Mouse (Mus musculus): ENCODE results near the gene Crnkl1. TPM values are rescaled to one million over a fixed set of nuclear protein-coding genes. Genes with fewer than 3 reads are reported as not detected.

The Crnkl1 gene
- total RNA-seq (2022): 10 to 100 TPM; 13.5 to 17.8 (median 14.6) TPM

DNA sequence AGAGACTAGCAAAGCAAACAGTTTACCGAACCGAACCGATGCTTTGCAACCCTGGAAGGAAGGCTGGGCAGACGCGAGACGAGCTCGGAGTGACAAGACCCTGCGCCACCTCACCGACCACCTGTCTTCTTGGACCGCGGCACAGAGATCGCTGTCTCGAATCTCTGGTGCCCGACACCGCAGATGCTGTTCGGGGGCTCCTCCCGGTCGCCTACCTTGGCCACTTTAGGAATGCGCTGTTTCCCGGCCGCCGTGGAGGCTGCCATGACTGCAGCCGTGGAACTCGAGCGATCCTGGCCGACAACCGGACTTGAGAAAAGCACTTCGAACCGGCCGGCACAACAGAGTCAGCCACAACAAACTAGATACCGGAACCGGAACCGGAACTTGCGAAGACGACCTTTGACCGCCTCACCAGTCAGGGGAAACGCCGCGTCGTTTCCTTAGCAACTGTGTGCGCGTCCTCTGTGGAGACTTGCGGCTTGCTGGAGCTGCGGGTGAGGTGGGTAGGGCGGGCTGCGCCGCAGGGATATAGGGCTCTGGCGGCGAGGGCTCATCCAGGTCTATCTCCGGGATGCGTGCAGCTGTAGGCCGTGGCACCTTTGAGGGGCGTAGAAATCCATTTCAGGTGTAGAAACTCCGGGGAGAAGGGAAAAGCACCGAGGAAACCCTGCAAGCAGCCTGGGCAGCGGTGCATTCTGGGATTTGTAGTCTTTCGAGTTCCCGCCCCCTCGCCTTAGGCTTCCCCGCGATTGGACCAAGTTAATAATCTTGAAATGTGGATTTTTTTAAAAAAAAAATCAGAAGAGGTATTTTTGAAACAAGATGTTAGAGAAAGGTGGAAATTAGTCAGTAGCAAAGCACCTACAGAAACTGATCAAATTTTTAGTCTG lies at the start of gene Crnkl1, which contains the start of gene Cfap61:
Gene Crnkl1, minus strand, starts transcription at position 676 of the 893 bp plus-strand sequence.
Gene Cfap61, plus strand, starts transcription at position 446 of the 893 bp plus-strand sequence.
- DNase-seq (ENCODE audit: low spot score in 2 of 2): peak; percentile 83 to 84

- no peak for DNase-seq (ENCODE audit: low spot score in 2 of 2)
These were observed 47.7 kb upstream of the Crnkl1 start for GRCm38 (mm10) chr2:145982317-145983045.

DNA sequence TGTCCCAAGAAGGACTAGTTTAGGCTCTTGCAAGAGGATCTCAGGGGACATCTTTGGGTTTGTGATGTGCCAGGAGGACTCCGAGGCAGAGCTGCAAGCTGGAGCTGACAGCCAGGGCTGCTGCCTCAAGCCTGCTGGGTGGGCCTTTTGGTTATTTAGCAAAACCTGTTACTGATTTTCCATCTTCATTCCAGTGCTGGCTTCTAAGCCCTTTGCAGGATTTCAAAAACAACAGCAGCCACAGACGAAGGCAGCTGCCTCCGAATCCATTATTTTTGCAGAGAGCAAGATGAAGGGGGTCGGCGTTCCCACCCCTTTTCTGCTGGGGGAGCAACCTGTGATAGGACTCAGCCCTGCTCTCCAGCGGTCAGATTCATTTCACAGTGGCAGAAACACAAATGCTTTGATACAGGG lies 46.9 kb upstream of the Crnkl1 start:
- no peak for DNase-seq (ENCODE audit: low spot score in 2 of 2)

DNA sequence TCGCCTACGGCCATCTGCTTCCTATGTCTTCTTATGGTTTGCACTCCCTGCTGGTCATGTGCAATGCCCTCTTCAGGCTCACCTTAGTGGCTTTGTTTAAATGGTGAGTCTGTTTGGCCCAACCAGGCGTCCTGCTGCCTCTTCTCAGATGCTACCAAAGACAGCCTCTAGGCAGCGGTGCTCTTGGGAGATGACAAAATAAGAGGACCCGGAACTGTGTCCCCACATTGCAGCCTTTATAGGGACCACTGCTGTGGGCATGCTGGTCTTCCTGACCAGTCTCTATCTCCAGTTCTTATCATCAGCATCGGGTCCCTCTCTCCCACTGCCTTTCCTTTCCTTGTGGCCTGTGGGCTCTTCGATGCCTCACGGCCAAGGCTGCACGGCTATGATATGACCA lies 46.1 kb upstream of the Crnkl1 start:
- DNase-seq (ENCODE audit: low spot score in 2 of 2): no peak

- DNase-seq (ENCODE audit: low spot score in 2 of 2): no peak
These were observed 44.8 kb upstream of the Crnkl1 start for GRCm38 (mm10) chr2:145979616-145980015.

- no peak for DNase-seq (ENCODE audit: low spot score in 2 of 2)
These were observed 37.8 kb upstream of the Crnkl1 start for GRCm38 (mm10) chr2:145972571-145972970.

DNA sequence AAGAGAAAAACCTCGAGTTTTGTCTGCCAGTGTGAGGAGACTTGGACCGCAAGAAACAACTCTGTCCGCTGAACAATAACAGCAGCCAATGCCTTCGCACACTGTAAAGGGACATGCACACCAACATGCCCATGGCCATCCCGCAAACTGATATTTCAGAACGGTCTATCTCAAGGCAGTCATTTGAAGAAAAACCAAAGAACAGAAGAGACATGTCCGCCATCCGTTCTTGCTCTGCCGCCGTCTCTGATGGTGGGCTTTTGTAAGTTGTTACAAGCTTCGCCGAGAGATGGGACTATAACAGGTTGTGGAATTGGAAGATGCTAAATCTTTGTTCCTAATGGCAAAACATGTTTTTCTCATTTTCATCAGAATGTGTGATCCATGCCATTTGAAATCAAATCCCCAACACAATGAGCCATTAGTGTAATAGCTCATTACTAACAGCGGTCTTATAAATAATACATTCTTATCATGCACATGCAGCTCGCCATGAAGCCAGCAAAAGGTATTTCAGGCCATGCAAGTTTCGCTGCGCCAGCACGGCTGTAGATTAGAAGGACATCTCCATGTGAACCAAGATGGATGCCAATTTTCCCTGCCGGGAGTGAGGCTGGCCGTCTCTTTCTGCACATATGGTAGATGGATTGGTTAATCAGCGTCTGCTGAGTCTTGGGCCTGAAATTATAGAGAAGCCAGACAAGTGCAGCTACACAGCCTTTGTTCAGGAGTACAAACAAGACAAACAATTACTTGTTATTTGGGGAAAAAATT lies 36.6 kb upstream of the Crnkl1 start:
- no peak for DNase-seq (ENCODE audit: low spot score in 2 of 2)

DNA sequence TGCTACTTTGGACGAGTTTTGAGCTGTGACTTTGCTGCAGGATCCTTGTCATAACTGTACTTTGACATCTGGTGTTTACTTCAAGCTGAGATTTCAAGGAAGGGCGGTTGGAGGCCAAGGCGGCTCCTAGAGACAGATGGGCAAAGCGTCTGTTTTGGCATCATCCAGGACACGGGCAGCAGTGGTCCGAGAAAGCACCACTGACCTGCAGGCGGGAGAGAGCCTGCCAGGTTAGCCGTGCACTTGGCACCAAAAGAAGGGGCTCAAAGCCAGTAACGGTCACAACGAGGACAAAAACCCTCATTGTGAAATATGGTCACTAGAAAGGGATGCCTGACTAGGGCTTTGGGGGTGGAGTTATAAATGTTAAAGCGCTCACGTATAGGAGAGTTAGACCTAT lies 35.9 kb upstream of the Crnkl1 start:
- DNase-seq (ENCODE audit: low spot score in 2 of 2): no peak

DNA sequence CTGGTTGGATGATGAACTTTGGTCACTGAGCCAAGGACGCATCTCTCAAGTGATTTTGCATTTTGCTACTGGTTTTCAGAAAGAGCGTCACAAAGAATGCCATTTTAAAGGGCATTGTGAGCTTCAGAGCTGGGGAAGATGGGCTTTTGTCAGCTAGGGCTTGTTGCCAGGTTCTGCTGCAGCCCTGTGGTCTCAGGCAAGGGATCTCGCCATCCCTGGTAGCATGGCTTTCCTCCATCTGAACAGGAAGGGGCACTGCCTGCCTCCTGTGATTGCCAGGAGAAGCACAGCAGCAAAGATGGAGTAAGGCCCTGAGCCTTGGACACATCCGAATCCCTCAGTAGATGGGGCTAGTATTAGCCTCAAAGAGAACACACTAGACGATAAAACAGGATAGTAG lies 27.0 kb upstream of the Crnkl1 start:
- no peak for DNase-seq (ENCODE audit: low spot score in 2 of 2)

GRCm38 (mm10) chr2:145958551-145958950 lies 23.7 kb upstream of the Crnkl1 start:
- no peak for DNase-seq (ENCODE audit: low spot score in 2 of 2)

- DNase-seq (ENCODE audit: low spot score in 2 of 2): no peak
These were observed 23.3 kb upstream of the Crnkl1 start for GRCm38 (mm10) chr2:145958097-145958496.

- DNase-seq (ENCODE audit: low spot score in 2 of 2): no peak
These were observed 22.6 kb upstream of the Crnkl1 start for GRCm38 (mm10) chr2:145957450-145957849.

- DNase-seq (ENCODE audit: low spot score in 2 of 2): no peak
These were observed 21.5 kb upstream of the Crnkl1 start for GRCm38 (mm10) chr2:145956318-145956717.

DNA sequence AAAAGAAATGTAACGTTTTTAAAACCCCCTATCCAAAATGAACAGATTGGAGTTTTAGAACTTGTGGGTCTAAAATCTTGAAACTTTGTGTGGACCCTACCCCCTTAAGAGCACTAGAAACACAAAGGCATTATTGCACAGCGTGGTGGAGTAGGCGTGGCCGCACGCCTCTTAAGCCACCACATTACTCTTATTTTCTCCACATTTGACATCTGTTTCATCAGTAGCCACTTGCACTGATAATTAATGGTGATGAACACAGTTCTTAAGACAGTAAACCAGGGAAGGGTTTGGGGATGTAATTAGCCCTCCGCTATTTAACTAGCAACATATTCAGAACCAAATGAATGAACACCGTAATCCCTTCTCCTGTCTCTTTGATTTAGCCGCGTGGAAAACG lies 21.0 kb upstream of the Crnkl1 start:
- no peak for DNase-seq (ENCODE audit: low spot score in 2 of 2)

- no peak for DNase-seq (ENCODE audit: low spot score in 2 of 2)
These were observed 17.9 kb upstream of the Crnkl1 start for GRCm38 (mm10) chr2:145952726-145953125.

DNA sequence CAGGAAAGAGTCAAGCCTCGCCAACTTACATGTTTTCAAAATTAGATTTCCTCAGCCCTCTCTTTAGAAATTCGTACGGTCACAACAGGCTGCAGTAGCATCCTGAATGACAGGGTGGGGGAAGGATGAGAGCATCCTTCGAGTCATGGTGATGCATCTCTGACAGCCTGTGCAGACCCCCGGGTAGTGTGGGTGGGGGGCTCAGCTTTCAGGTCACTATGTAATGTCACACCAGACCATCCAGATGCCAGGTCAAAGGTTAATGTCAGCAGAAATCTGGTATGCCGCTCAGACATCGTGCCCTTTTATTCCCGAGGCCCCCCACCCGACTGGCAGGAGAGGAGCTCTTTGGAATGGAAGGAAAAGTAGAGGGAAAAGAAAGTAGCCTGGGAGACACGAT lies 15.4 kb upstream of the Crnkl1 start:
- DNase-seq (ENCODE audit: low spot score in 2 of 2): no peak

DNA sequence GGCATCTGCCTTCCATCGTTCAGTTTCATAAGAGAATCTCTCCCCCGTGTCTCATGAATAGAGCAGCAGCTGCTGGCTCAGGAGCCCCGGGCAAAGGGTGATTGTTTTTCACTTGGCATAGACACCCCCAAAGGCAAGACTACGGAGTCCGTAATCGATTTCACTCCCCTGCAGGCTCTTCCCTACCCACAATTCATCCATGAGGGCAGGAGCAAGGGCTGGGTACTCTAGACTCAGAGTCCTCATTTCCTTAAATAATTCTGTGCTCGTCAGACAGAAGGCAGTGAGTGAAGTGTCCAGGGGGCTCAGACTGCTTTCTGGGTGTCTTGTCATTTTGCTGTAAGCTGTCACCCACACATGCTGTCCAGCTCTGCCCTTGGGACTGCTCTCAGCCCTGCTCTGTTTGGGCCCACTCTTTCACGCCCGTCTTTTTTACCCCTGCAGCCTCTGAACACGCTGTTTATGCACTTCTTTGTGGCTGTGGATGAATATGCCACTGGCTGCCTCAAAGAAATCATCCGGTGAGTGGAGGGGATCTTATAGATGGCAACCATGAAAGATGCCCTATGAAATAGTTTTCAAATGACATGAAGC lies 14.8 kb upstream of the Crnkl1 start:
- DNase-seq (ENCODE audit: low spot score in 2 of 2): no peak

DNA sequence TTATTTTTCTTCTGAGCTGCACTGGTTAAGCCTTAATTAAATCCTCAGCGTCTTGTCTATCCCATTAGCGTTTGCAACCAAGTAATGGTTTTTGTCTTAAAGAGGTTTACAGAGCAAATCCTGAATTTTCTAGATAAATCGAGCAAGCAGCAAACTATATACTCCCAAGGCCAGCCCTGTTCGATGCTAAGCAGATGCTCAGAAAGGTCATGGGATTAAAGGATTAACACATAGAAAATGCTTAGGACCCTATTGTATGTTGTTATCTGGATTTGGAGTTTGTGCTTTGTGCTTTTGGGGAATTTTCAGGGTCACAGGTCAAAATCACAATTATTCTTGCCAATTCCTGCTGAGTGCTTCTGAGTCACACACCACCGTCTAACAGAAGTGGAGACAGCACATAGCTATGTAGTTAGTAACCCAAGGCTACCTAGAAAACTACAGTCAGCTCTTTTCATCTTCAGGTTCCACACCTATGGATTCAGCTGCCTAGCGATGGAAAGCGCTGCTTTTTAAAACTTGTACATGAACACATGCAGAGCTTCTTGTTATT lies 13.7 kb upstream of the Crnkl1 start:
- DNase-seq (ENCODE audit: low spot score in 2 of 2): no peak

DNA sequence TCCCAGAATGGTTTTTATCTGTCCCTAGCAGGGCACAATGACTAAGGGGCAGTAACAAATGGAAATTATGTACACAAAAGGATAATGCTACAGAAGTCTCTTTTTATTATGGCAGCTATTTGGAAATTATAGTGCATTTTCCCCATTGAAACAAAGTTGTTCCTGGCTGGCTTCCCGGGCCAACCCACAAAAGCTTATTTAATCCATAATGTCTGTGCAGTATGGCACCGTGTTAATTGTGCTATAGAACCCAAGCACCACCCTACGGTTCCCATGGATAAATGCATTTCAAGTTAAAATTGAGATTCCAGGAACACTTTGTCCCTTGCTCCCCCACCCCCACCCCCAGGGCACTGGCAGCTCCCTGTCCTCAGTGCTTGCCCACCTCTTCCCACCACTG lies 9.5 kb upstream of the Crnkl1 start:
- DNase-seq (ENCODE audit: low spot score in 2 of 2): no peak

DNA sequence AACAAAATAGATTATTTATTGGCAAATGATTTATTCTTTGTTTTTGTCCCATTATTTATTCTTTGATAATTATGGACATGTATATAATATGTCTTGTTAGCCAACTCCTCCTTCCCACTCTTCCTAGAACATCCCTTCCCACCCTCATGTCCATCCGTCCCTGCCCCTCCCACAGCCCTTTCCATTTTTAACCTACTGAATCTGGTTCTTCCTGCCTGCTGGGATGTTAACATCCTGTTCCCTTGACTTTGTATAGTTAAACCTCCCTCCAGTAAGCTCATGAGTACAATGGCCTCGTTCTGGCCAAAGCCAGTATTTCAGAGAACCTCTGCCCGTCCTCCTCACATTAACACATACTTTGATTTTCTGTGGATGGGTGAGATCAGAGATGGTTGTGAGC lies 6.6 kb upstream of the Crnkl1 start:
- no peak for DNase-seq (ENCODE audit: low spot score in 2 of 2)

GRCm38 (mm10) chr2:145936975-145937374 lies 2.2 kb upstream of the Crnkl1 start:
- DNase-seq (ENCODE audit: low spot score in 2 of 2): no peak

All from gastrocnemius, adult 8-10 months (tissue).